Mouse (Mus musculus): Measurements from ENCODE around the gene Rhob. TPM values are rescaled to one million over a fixed set of nuclear protein-coding genes. Genes with fewer than 3 reads are reported as not detected.
"Not testable (repeated sequence)": the region's sequence is repeated elsewhere in the genome, so short reads cannot be mapped to it uniquely, and the experiment has no call there.

Gene Rhob
- polyA plus RNA-seq, 2 experiments: 6.3 to 14.1 TPM

- H3K4me1 ChIP-seq (replicated peaks; ENCODE audit: control insufficient read depth in 2 of 2, insufficient read depth in 2 of 2, low read length in 1 of 2): no peaks in the 10 kb centered on the region
- H3K9ac ChIP-seq (replicated peaks): no peak overlapping the region
- no peaks in the 10 kb centered on the region for H3K9me3 ChIP-seq (ENCODE audit: control insufficient read depth, low read length)
- no peak overlapping the region for H3K4me2 ChIP-seq (ENCODE audit: low read depth)
- H3K4me3 ChIP-seq (ENCODE audit: insufficient read depth in 1 of 2, low read depth in 2 of 2, low read length in 2 of 2): no peak overlapping the region
- WGBS (ENCODE audit: insufficient replicate concordance): 56% methylated on average over 3 of the region's 3 CpGs
- ATAC-seq (ENCODE audit: insufficient read depth) (no peak), DNase-seq (ENCODE audit: low read depth in 3 of 3, low spot score in 3 of 3) (no peak)
- no peak for TF ChIP-seq CTCF (IDR thresholded peaks at IDR 0.05; ENCODE audit: low read depth)
- TF ChIP-seq EP300 (IDR thresholded peaks at IDR 0.05; ENCODE audit: low read depth): no peak
- no peak overlapping the region for H3K27ac ChIP-seq
- H3K27me3 ChIP-seq (ENCODE audit: control insufficient read depth, insufficient read depth, low read length): no peaks in the 10 kb centered on the region
- no peaks in the 10 kb centered on the region for H3K36me3 ChIP-seq (replicated peaks; ENCODE audit: control insufficient read depth, insufficient read depth, low read depth)
Measured at GRCm38 (mm10) chr12:8463599-8464160, 36.1 kb downstream of the Rhob start.

GRCm38 (mm10) chr12:8462533-8462932, 37.3 kb downstream of the Rhob start:
- Histone ChIP-seq H3K36me3 (replicated peaks; ENCODE audit: control insufficient read depth, insufficient read depth, low read depth) (no peaks in the 10 kb centered on the region), H3K4me2 (ENCODE audit: low read depth) (no peak overlapping the region), H3K4me3 (ENCODE audit: insufficient read depth in 1 of 2, low read depth in 2 of 2, low read length in 2 of 2) (no peak overlapping the region), H3K27ac (no peak overlapping the region), H3K27me3 (ENCODE audit: control insufficient read depth, insufficient read depth, low read length) (no peaks in the 10 kb centered on the region), H3K9me3 (ENCODE audit: control insufficient read depth, low read length) (no peaks in the 10 kb centered on the region), H3K9ac (replicated peaks) (no peak overlapping the region), H3K4me1 (replicated peaks; ENCODE audit: control insufficient read depth in 2 of 2, insufficient read depth in 2 of 2, low read length in 1 of 2) (no peaks in the 10 kb centered on the region)
- DNase-seq (ENCODE audit: low read depth in 3 of 3, low spot score in 3 of 3) (no peak), ATAC-seq (ENCODE audit: insufficient read depth) (no peak)
- 59% methylated on average over 5 of the region's 5 CpGs for WGBS (ENCODE audit: insufficient replicate concordance)
- TF ChIP-seq CTCF (IDR thresholded peaks at IDR 0.05; ENCODE audit: low read depth) (no peak), EP300 (IDR thresholded peaks at IDR 0.05; ENCODE audit: low read depth) (no peak)

- not testable (repeated sequence) for H3K4me2 ChIP-seq (ENCODE audit: low read depth); H3K9ac ChIP-seq (replicated peaks); H3K4me3 ChIP-seq (ENCODE audit: insufficient read depth in 1 of 2, low read depth in 2 of 2, low read length in 2 of 2); H3K36me3 ChIP-seq (replicated peaks; ENCODE audit: control insufficient read depth, insufficient read depth, low read depth); DNase-seq (ENCODE audit: low read depth in 3 of 3, low spot score in 3 of 3); H3K9me3 ChIP-seq (ENCODE audit: control insufficient read depth, low read length); H3K27me3 ChIP-seq (ENCODE audit: control insufficient read depth, insufficient read depth, low read length); H3K4me1 ChIP-seq (replicated peaks; ENCODE audit: control insufficient read depth in 2 of 2, insufficient read depth in 2 of 2, low read length in 1 of 2); H3K27ac ChIP-seq; ATAC-seq (ENCODE audit: insufficient read depth)
- 66% methylated on average over 8 of the region's 8 CpGs for WGBS (ENCODE audit: insufficient replicate concordance)
Measured at GRCm38 (mm10) chr12:8461575-8461974, 38.2 kb downstream of the Rhob start.

- H3K9me3 ChIP-seq (ENCODE audit: control insufficient read depth, low read length): no peaks in the 10 kb centered on the region
- no peaks in the 10 kb centered on the region for H3K27me3 ChIP-seq (ENCODE audit: control insufficient read depth, insufficient read depth, low read length)
- H3K4me3 ChIP-seq (ENCODE audit: insufficient read depth in 1 of 2, low read depth in 2 of 2, low read length in 2 of 2): no peak overlapping the region
- ATAC-seq (ENCODE audit: insufficient read depth) (no peak), DNase-seq (ENCODE audit: low read depth in 3 of 3, low spot score in 3 of 3) (no peak)
- no peaks in the 10 kb centered on the region for H3K36me3 ChIP-seq (replicated peaks; ENCODE audit: control insufficient read depth, insufficient read depth, low read depth)
- no peak overlapping the region for H3K4me2 ChIP-seq (ENCODE audit: low read depth)
- H3K27ac ChIP-seq: no peak overlapping the region
- H3K9ac ChIP-seq (replicated peaks): no peak overlapping the region
- TF ChIP-seq EP300 (IDR thresholded peaks at IDR 0.05; ENCODE audit: low read depth) (no peak), CTCF (IDR thresholded peaks at IDR 0.05; ENCODE audit: low read depth) (no peak)
- WGBS (ENCODE audit: insufficient replicate concordance): 60% methylated on average over 8 of the region's 8 CpGs
- no peaks in the 10 kb centered on the region for H3K4me1 ChIP-seq (replicated peaks; ENCODE audit: control insufficient read depth in 2 of 2, insufficient read depth in 2 of 2, low read length in 1 of 2)
Measured at GRCm38 (mm10) chr12:8458400-8458799, 41.4 kb downstream of the Rhob start.

GRCm38 (mm10) chr12:8457052-8457451, 42.8 kb downstream of the Rhob start:
- H3K27ac ChIP-seq: no peak overlapping the region
- H3K4me2 ChIP-seq (ENCODE audit: low read depth): no peak overlapping the region
- 57% methylated on average over 5 of the region's 5 CpGs for WGBS (ENCODE audit: insufficient replicate concordance)
- no peaks in the 10 kb centered on the region for H3K27me3 ChIP-seq (ENCODE audit: control insufficient read depth, insufficient read depth, low read length)
- H3K9me3 ChIP-seq (ENCODE audit: control insufficient read depth, low read length): no peaks in the 10 kb centered on the region
- TF ChIP-seq CTCF (IDR thresholded peaks at IDR 0.05; ENCODE audit: low read depth): no peak
- TF ChIP-seq EP300 (IDR thresholded peaks at IDR 0.05; ENCODE audit: low read depth): no peak
- DNase-seq (ENCODE audit: low read depth in 3 of 3, low spot score in 3 of 3) (no peak), ATAC-seq (ENCODE audit: insufficient read depth) (no peak)
- no peak overlapping the region for H3K9ac ChIP-seq (replicated peaks)
- no peak overlapping the region for H3K4me3 ChIP-seq (ENCODE audit: insufficient read depth in 1 of 2, low read depth in 2 of 2, low read length in 2 of 2)
- no peaks in the 10 kb centered on the region for H3K36me3 ChIP-seq (replicated peaks; ENCODE audit: control insufficient read depth, insufficient read depth, low read depth)
- H3K4me1 ChIP-seq (replicated peaks; ENCODE audit: control insufficient read depth in 2 of 2, insufficient read depth in 2 of 2, low read length in 1 of 2): no peaks in the 10 kb centered on the region
